Mouse (Mus musculus) cerebellum, adult 9-11 months (tissue): ENCODE data around the gene Pdxdc1.

Experiments used
- DNase-seq: peaks from one replicate; pipeline ENCODE4 v3.0.0; 2022

The Pdxdc1 gene

GRCm38 (mm10) chr16:13875483-13875882 is 27.4 kb downstream of the Pdxdc1 start:
- DNase-seq = no peak

DNA sequence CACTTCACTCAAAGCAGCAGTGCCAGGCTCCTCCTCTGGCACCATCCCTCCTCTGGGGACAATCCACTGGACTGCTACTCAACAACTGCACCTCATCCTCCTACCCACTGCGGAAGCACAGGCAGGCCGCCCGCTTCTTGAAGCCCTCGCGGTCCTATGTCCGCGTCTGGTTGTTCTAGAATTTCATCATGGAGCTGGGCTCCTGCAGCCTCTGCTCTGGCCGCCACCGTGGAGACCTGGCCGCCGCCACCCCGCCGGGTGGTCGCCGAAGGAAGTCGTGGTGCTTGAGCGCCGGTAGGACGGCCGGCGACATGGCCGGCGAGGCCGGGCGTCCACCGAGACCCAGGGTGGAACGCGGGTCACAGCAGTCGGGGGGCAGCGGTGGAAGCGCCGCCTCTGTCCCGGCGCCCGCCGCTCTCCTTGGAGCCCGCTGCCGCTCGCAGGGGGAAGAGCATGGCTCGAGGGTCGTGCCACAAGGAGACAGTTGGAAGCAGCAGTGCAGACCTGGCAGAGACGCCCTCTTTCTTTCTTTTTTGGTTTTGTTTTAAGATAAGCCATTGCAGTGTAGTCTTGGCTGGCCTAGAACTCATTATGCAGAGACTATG is 34.9 kb downstream of the Pdxdc1 start:
- DNase-seq = no peak

GRCm38 (mm10) chr16:13867406-13867805 is 35.5 kb downstream of the Pdxdc1 start:
- peak; percentile 17 for DNase-seq

DNA sequence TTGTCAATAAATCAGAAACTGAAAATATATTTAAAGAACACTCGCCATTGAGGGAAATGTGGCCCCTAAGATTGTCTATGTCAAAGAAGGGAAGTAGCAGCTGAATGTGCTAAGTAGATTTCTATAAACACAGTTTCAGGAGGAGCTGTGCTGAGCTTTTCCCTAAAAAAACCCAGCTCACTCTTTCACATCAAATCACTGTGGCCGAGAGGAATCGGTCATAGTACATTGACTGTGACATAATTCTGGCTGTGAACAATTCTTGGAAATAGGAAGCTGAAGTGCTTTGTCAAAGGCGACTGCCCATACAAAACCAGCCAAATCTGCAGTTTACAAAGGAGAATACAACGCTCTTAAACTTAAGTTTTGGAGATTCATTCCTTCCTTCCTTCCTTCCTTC is 36.3 kb downstream of the Pdxdc1 start:
- no peak for DNase-seq

GRCm38 (mm10) chr16:13866076-13866475 is 36.9 kb downstream of the Pdxdc1 start:
- DNase-seq = no peak

- no peak for DNase-seq
Measured at GRCm38 (mm10) chr16:13853886-13854285, 49.0 kb downstream of the Pdxdc1 start.

- DNase-seq = no peak
Measured at GRCm38 (mm10) chr16:13851446-13851845, 51.5 kb downstream of the Pdxdc1 start.

GRCm38 (mm10) chr16:13848310-13848709 is 54.6 kb downstream of the Pdxdc1 start:
- no peak for DNase-seq

GRCm38 (mm10) chr16:13846675-13847074 is 56.3 kb downstream of the Pdxdc1 start:
- DNase-seq = no peak

DNA sequence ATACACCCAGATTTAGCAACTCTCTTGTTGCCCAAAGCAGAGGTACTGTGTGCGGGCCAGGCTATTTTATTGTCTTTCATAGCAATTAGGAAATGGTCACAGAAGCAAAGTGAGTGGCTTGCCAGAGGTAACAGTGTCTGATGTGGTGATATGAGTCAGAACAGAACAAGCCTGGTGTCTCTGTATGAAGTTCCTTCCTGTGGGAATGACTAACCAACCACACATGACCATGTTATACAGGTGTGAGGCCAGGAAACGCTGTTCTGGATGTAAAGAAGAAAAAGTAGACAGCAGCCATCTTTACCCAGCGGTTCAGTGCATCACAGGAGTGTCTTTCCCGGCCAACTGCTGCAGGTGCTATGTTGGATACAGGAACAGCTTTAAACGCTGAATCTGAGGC is 57.9 kb downstream of the Pdxdc1 start:
- no peak for DNase-seq

DNA sequence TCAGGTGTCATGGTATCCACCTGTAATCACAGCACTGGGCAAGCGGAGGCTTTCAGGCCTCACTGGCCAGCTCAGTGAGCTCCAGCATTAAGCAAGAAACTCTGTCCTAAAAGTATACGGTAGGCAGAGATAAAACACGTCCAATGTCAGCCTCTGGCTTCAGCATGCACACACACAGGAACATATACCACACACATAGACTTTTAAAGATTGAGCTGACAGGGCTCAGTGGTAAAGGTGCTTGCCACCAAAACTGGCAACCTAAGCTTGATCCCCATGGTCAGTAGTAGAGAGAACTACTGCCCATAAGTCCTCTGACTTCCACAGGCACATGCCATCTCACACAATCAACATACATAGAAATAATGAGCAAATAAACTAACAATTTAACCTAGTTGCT is 62.0 kb downstream of the Pdxdc1 start:
- no peak for DNase-seq

GRCm38 (mm10) chr16:13840056-13840455 is 62.9 kb downstream of the Pdxdc1 start:
- no peak for DNase-seq

DNA sequence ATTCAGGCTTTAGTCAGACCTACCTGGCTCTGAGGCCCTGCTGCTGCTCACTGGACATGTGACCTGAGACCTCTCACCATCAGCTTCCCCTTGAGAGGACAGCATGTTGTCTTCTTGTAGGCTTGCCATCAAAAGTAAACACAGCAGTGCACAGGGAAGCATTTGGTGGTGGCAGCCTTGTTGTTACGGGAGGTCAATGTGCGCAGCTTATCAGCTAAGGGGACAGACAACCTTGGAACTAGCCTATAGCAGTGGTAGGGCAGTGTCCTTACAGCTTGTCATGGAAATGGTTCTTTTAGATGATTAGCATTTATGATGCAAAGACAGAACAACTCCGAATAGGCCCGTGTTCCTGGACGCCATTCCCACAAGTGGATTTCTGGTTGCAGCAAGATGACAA is 68.5 kb downstream of the Pdxdc1 start:
- no peak for DNase-seq

GRCm38 (mm10) chr16:13831606-13832005 is 71.3 kb downstream of the Pdxdc1 start:
- DNase-seq = no peak

- DNase-seq = no peak
Measured at GRCm38 (mm10) chr16:13830444-13830843, 72.5 kb downstream of the Pdxdc1 start.

GRCm38 (mm10) chr16:13826511-13826910 is 76.4 kb downstream of the Pdxdc1 start:
- no peak for DNase-seq

DNA sequence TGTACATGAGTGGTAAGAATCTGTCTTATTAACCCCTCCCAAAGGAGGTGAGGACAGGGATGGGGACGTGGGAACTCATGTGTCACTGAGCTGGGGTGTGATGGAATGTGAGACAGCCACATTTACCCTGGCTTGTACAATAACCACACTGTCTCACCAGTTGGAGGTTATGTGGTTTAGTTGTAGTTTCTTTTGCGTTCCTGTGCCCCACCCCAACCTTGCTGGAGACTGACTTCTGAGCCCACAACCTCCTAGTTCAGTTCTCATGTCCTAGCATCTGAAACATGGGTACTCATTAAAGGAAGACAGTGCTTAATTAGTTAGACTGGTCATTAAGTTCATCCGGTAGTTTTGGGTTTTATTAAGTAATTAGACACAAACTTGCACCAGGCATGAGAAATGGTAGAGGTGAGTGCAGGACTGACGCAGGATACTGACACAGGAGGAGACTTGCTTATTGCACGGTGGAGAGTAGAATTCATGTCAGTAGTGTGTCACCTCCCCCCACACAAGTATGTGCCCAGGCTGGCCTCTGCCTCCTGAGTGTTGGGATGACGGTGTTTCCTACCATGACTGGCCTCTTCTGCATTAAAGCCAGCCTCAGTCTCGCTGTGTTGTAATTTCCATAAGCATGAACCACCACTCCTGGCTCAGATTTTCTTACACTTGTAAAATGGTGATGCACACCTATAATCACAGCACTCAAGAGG is 77.0 kb downstream of the Pdxdc1 start:
- no peak for DNase-seq

DNA sequence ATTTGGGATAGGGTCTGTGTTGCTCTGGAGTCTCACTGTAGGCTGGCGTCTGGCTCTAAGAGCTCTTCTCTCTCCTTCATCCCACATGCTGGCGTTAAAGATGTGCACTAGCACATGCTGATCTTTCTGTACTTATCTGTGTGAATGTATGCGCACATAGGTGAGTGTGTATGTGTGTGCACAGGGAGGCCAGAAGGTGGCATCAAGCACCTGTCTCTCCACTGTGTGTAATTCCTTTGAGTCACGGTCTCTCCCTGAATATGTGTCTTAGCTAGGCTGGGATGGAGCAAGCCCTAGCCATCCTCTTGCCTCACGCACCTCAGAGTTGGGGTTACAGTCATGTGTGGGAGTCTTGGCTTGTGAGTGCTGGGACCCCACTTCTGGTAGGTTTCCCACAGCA is 82.2 kb downstream of the Pdxdc1 start:
- DNase-seq = peak; percentile 28

GRCm38 (mm10) chr16:13819806-13820500 is 83.0 kb downstream of the Pdxdc1 start:
- DNase-seq = peak; percentile 30

GRCm38 (mm10) chr16:13819394-13819743 is 83.6 kb downstream of the Pdxdc1 start:
- DNase-seq = no peak

DNA sequence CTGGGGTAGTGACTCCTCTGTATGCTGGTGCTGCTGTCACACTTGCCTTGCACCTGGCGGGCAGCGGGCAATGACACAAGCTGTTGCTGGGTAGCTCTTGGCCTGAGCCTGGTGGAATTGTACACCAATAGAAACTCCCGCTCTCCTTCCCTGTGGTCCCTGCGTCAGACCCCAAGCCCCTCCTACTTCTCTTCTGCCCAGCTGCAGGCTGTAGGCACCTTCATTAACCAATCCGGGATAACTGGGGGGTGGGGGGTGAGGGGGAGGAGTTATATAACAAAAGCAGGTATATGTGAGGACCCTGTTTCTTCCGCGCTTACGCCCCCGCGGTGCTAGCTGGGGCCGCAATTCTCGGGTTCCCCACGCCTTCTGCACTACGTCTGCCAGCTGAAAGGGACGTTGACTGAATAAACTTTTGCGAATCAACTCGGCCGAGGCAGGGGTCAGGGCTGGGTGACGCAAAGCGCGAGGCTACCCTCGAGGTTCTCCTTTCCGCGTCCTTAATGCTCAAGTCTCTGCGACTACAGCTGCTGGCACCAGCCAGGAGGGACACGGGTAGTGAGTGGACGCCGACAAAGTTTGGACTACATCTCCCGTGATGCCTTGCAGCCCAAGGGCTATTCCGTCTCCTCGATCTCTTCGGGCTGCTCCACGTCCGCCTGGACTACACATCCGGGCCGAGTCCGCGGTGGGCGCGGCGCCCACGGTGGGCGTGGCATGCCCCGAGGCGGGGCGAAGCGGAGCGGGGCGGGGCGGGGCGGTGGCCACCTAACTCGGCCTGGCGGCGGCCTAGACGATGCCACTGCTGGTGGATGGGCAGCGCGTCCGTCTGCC is 84.2 kb downstream of the Pdxdc1 start, which contains the start of gene Ntan1:
Gene Ntan1, plus strand, starts transcription at position 286 of the 834 bp plus-strand sequence.
- peak; percentile 98 for DNase-seq

- no peak for DNase-seq
Measured at GRCm38 (mm10) chr16:13813200-13813599, 89.7 kb downstream of the Pdxdc1 start.

DNA sequence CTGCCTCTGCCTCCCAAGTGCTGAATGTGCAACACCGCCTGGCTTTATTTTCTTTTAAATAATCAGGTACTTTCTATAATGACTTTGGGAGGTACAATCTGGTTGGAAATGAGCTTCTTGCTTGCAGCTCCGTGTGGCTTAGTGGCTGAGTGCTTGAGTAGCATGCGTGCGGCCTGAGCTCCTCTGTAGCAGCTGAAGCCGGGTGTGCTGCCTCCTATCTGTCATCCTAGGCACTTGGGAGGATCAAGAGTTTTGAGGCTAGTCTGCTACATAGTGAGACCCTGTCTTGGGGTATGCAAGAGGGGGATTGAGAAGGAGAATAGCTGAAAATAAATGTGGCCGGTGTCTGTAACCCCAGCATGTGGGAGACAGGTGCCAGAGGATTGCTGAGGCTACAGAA is 90.8 kb downstream of the Pdxdc1 start:
- no peak for DNase-seq
